Mouse (Mus musculus) neural tube, embryonic 15.5 days (tissue): ENCODE measurements around the gene Snd1. TPM values are rescaled to one million over a fixed set of nuclear protein-coding genes. Genes with fewer than 3 reads are reported as not detected.

Experiments
- ATAC-seq: fragments of 200-750 bp; cut with Nextera tagmentation; 2 replicates; pipeline ENCODE4 v1.8.0; 2017; ENCODE audit warnings: mild to moderate bottlenecking, moderate TSS enrichment, moderate library complexity; ENCODE audit not compliant: low FRiP score
- H3K27ac ChIP-seq: fragments of 300-500 bp; sonication (generic); replicated peaks from 2 replicates; pipeline ENCODE4 v1.5.1; 2015; ENCODE audit warnings: mild to moderate bottlenecking, inconsistent platforms
- H3K27me3 ChIP-seq: fragments of 300-500 bp; sonication (generic); replicated peaks from 2 replicates; pipeline ENCODE4 v1.6.1; 2015; ENCODE audit warnings: inconsistent platforms
- H3K36me3 ChIP-seq: fragments of 300-500 bp; sonication (generic); 2 replicates; pipeline ENCODE4 v1.6.1; 2015; ENCODE audit warnings: inconsistent platforms
- H3K4me1 ChIP-seq: fragments of 300-500 bp; sonication (generic); 2 replicates; pipeline ENCODE4 v1.6.1; 2015; ENCODE audit warnings: inconsistent platforms
- H3K4me2 ChIP-seq: fragments of 300-500 bp; sonication (generic); 2 replicates; pipeline ENCODE4 v1.6.1; 2015; ENCODE audit warnings: inconsistent platforms, mild to moderate bottlenecking, moderate library complexity
- H3K4me3 ChIP-seq: fragments of 300-500 bp; sonication (generic); replicated peaks from 2 replicates; pipeline ENCODE4 v1.5.1; 2015; ENCODE audit warnings: mild to moderate bottlenecking, inconsistent platforms
- H3K9ac ChIP-seq: fragments of 300-500 bp; sonication (generic); replicated peaks from 2 replicates; pipeline ENCODE4 v1.6.1; 2015; ENCODE audit warnings: mild to moderate bottlenecking, inconsistent platforms
- H3K9me3 ChIP-seq: fragments of 300-500 bp; sonication (generic); replicated peaks from 2 replicates; pipeline ENCODE4 v1.6.1; 2016; ENCODE audit warnings: inconsistent platforms
- WGBS: fragments of 180-500 bp; shearing (Covaris S2); methylation state at CpG from one replicate; pipeline ENCODE4 v1.1.7; 2015; ENCODE audit warnings: mixed read lengths; 5-methylcytosine and 5-hydroxymethylcytosine counted together
- polyA plus RNA-seq: library from polyadenylated mRNA; unstranded; fragments of >200 nt; fragmentation: Nextera tagmentation; extraction: Ambion mirVana; gene quantifications from 2 replicates; pipeline ENCODE4 v1.2.1, GENCODE M21; 2015

Snd1 gene
- polyA plus RNA-seq, 1 experiment from 2014 or later: 71.1 TPM

DNA sequence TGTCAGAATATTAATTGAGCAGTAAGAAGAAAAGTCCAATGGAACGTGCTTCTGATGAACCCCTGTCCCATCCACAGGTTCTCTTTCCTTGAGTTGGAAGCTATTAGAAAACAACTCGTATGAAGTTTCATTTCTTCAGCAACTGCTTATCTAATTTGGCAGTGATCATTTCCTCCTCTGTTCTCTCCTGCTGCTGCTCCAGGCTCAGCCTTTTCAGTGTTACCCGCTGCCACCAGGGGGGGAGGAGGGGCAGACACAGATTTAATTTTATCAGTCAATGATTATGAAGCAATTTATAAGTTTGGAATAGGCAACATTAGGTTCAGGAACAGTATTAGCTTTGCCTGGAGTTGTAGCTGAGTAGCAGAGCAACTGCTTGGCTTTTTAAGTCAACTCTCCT, 291.7 kb downstream of the Snd1 start:
- H3K4me3 ChIP-seq: no peak overlapping the region
- no peak overlapping the region for H3K9ac ChIP-seq
- no peaks in the 10 kb centered on the region for H3K9me3 ChIP-seq
- no peak overlapping the region for H3K4me2 ChIP-seq
- WGBS: 78% methylated on average over 3 of the region's 3 CpGs
- no peak for ATAC-seq
- peaks cover 27% of the 10 kb centered on the region for H3K4me1 ChIP-seq
- H3K36me3 ChIP-seq: no peaks in the 10 kb centered on the region
- H3K27ac ChIP-seq: no peak overlapping the region
- no peaks in the 10 kb centered on the region for H3K27me3 ChIP-seq

DNA sequence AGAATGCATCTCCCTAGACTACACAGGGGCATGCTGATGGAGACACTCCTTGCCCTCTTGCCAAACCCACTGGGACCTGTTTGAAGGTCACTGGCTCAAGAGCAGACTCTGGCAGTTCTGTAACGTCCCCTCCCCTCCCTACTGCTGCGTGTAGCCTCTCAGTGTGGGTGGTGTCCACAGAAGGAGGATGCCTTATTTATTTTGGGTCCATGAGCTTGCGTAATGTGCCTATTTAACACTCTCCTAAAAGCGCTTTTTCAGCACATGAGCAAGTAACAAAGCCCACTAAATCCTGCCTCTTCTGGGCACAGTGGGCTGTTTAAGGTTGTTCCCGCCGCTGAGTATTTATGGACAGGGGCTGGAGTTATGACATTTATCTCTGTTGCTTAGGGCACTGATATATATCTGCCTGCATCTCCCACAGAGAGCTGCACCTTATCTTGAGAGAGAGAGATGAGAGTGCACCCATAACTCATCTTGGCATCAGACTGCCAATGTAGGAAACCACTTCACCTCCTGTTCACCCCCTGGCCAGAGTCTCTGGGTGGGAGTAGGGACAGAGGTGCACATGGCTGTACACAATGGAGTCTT, 293.0 kb downstream of the Snd1 start:
- no peaks in the 10 kb centered on the region for H3K9me3 ChIP-seq
- peak; percentile 51 for ATAC-seq
- WGBS: 60% methylated on average over 6 of the region's 6 CpGs
- H3K4me2 ChIP-seq: no peak overlapping the region
- H3K27me3 ChIP-seq: no peaks in the 10 kb centered on the region
- H3K4me1 ChIP-seq: peaks cover 16% of the 10 kb centered on the region; the same call in 1 of the 2 replicates
- no peak overlapping the region; the same call in 1 of the 2 replicates for H3K27ac ChIP-seq
- H3K4me3 ChIP-seq: no peak overlapping the region
- H3K36me3 ChIP-seq: no peaks in the 10 kb centered on the region
- no peak overlapping the region for H3K9ac ChIP-seq

DNA sequence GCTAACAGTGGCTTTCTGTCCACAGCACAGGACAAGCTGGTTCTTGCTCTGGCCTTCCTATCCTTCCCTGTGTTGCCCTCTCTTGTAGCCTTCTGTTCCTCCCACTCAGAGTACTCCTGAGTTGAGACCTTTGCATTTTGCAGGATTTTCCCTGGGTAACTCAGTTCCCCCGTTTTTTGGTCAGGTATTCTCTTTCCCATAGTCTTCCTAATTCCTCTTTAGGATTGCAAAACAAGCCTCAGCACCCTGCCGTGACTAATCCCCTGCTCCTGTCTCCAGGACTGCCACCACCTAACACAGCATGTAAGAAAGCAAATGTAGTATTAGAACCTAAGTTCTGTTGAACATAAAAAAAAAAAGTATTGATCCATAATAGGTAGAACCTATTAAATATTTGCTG, 296.4 kb downstream of the Snd1 start:
- Histone ChIP-seq H3K9me3 (no peaks in the 10 kb centered on the region), H3K4me2 (no peak overlapping the region), H3K36me3 (no peaks in the 10 kb centered on the region), H3K27ac (0 out of 2 replicates have a peak overlapping the region, but pooled peaks have one; percentile 56), H3K27me3 (no peaks in the 10 kb centered on the region), H3K9ac (no peak overlapping the region), H3K4me1 (peaks cover 16% of the 10 kb centered on the region; the same call in 1 of the 2 replicates), H3K4me3 (no peak overlapping the region)
- WGBS: 45% methylated on average over 2 of the region's 2 CpGs
- no peak for ATAC-seq

DNA sequence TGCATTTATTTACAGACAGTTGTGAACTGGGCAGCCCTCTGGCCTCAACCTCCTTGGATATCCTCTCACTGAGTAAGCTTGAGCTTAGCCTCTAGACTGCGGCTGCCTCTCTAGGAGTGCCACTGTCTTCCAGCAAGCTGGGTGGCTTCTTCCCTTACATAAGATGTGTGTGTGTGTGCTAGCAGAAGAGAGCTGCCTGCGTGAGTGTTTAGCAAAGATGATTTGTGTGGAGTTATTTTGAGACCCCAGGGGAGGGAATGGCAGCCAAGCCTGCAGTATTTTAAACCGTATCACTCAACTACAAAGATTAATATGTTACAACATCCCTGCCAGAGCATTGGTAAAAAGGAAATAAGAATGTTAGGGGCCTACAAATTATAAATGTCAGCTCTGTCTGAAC, 306.8 kb downstream of the Snd1 start:
- Histone ChIP-seq H3K4me1 (peaks cover 6% of the 10 kb centered on the region; the same call in 1 of the 2 replicates), H3K4me3 (no peak overlapping the region), H3K4me2 (no peak overlapping the region), H3K27ac (0 out of 2 replicates have a peak overlapping the region, but pooled peaks have one; percentile 11), H3K9me3 (no peaks in the 10 kb centered on the region), H3K9ac (no peak overlapping the region), H3K36me3 (no peaks in the 10 kb centered on the region), H3K27me3 (no peaks in the 10 kb centered on the region)
- ATAC-seq: 0 out of 2 replicates have a peak, but pooled peaks have one; percentile 41
- WGBS: 47% methylated on average over 3 of the region's 3 CpGs

DNA sequence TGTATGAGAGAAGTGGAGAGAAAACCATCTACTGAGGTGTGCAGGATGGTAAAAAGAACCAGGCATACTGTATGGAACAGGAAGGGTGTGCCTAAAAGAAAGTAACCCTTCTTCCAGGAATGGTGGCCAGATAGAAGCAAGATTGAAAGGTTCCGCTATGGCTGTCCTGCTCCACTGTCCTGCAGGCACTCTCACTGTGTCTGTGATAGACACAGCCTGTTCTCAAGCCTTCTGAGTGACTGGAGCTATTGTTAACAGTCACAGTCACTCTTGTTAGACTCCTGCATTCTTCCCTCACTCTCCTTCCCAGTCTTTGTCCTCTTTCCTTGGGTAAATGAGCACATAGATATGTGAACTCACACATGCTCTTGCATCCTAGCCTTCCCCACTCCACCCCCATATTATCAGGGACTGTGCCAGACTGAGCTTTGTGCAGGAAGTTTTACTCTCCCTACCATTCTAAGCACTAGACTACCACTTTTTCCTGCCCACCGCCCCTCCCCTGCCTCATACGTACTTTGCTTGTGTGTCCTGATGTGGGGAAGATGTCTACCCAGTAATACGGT, 308.2 kb downstream of the Snd1 start:
- H3K27ac ChIP-seq: no peak overlapping the region
- no peaks in the 10 kb centered on the region for H3K27me3 ChIP-seq
- no peak overlapping the region for H3K4me2 ChIP-seq
- H3K9me3 ChIP-seq: no peaks in the 10 kb centered on the region
- peaks cover 6% of the 10 kb centered on the region; the same call in 1 of the 2 replicates for H3K4me1 ChIP-seq
- ATAC-seq: no peak
- H3K9ac ChIP-seq: no peak overlapping the region
- 61% methylated on average over 4 of the region's 4 CpGs for WGBS
- no peak overlapping the region for H3K4me3 ChIP-seq
- no peaks in the 10 kb centered on the region for H3K36me3 ChIP-seq

DNA sequence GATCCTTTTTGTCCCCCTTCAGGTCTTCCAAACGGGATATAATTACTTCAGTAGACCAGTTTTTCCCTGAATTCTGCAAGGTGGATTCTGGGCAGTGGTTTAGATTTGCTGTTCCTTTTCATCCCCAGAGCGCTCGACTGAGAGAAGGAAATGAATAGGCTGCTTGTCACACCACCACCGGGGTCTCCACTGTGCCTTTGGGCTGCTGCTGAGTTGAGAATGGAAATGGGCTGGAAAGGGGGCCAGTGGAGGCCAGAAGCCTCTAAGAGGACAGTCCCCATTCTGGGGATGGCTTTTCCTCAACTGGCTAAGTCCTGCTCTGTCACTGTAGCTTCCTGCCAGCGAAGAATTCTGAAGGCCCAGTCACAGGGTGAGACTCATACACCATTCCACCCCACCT, 309.0 kb downstream of the Snd1 start:
- H3K4me3 ChIP-seq: no peak overlapping the region
- WGBS: 36% methylated on average over 5 of the region's 5 CpGs
- ATAC-seq: no peak
- H3K4me2 ChIP-seq: no peak overlapping the region
- peaks cover 10% of the 10 kb centered on the region for H3K4me1 ChIP-seq
- H3K27me3 ChIP-seq: no peaks in the 10 kb centered on the region
- no peaks in the 10 kb centered on the region for H3K36me3 ChIP-seq
- no peaks in the 10 kb centered on the region for H3K9me3 ChIP-seq
- H3K27ac ChIP-seq: no peak overlapping the region
- H3K9ac ChIP-seq: no peak overlapping the region

DNA sequence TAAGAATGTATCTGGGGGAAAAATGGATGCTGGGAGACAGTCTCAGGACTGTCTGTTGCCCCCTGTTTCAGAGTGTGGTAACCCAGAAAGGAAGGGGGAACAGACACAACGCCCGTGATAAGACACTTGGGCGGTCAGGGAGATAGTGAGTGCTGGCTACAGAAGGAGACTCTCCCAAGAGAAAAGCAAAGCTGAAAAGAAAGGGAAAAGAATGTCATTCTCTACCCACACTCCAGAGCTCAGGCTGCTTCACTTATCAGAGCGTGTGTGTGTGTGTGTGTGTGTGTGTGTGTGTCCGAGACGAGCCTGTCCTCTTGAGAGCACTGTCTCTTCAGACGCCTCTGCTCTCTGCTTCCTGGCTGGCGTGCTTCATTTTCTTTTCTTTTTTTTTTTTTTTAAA, 310.8 kb downstream of the Snd1 start:
- no peak overlapping the region for H3K27ac ChIP-seq
- no peak for ATAC-seq

DNA sequence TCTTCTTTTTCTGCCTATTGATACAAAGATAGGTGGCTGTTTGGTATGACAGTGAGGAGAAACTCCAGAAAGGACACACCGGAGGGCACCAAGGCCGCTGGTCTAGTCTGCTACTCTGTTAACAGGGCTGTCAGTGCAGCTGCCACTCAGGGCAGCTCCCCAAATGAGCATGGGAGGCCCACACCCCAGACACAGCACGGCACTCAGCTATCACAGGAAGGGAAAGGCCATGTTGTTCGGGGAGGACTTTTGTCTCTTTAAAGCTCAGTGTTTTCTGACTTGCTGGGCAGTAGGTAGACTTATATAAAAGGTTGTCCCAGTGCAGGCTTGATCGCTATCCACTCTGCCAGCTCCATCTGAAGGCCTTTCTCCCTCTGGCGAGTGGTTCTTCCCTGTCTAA, 312.2 kb downstream of the Snd1 start:
- H3K9me3 ChIP-seq: no peaks in the 10 kb centered on the region
- H3K4me2 ChIP-seq: no peak overlapping the region
- H3K36me3 ChIP-seq: no peaks in the 10 kb centered on the region
- no peak overlapping the region for H3K9ac ChIP-seq
- no peaks in the 10 kb centered on the region for H3K27me3 ChIP-seq
- no peak for ATAC-seq
- 56% methylated on average over 6 of the region's 6 CpGs for WGBS
- H3K4me1 ChIP-seq: peaks cover 14% of the 10 kb centered on the region
- no peak overlapping the region for H3K4me3 ChIP-seq
- no peak overlapping the region for H3K27ac ChIP-seq

More for the DNA sequence above, 310.8 kb downstream of the Snd1 start:
- Histone ChIP-seq H3K36me3 (no peaks in the 10 kb centered on the region), H3K9ac (no peak overlapping the region), H3K4me3 (no peak overlapping the region), H3K4me1 (peaks cover 14% of the 10 kb centered on the region), H3K27me3 (no peaks in the 10 kb centered on the region), H3K9me3 (no peaks in the 10 kb centered on the region), H3K4me2 (no peak overlapping the region)
- WGBS: 86% methylated on average over 8 of the region's 8 CpGs

DNA sequence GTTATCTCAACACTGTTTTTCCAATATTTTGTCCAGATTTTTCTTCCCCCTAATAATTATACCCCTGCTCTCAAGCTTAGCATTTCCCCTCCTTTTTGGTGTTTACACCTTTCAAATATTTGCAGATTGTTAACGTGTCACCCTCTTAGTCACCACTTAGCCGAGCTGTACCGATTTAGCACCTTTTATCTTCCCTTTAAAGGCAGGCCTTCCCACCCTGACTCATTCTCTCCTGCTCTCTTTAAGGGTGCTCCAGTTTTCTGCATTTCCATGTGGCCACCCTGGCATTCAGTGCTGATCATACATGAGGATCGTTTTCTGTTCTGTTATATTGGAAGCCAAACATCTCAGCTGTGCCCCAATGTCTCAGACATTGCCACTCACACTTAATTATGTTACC, 314.7 kb downstream of the Snd1 start:
- no peaks in the 10 kb centered on the region for H3K27me3 ChIP-seq
- no peaks in the 10 kb centered on the region for H3K36me3 ChIP-seq
- H3K4me3 ChIP-seq: no peak overlapping the region
- no peak overlapping the region for H3K27ac ChIP-seq
- WGBS: 75% methylated on average over 4 of the region's 4 CpGs
- H3K4me2 ChIP-seq: no peak overlapping the region
- no peak overlapping the region for H3K9ac ChIP-seq
- no peaks in the 10 kb centered on the region for H3K9me3 ChIP-seq
- no peak for ATAC-seq
- peaks cover 9% of the 10 kb centered on the region; the same call in 1 of the 2 replicates for H3K4me1 ChIP-seq

DNA sequence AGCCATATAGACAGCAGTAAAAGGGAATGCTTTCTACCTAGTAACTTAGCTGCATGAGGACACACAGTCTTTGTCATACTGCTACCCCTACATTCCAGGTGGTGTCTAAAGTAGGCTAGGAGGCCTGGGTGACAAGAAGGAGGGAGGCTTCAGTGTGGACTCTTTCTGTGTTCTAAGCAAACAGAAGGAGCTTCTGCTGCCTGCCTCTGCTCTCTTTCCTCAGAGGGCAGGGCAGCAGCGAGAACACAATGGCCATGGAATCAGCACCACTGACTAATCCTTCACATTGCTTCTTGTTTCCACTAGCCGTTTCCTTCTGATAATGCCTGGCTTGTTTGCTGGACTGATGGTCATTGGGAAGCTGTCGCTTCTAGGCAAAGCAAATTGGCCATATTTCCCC, 316.2 kb downstream of the Snd1 start:
- no peak for ATAC-seq
- no peak overlapping the region for H3K4me2 ChIP-seq
- H3K9me3 ChIP-seq: no peaks in the 10 kb centered on the region
- H3K27ac ChIP-seq: no peak overlapping the region
- no peak overlapping the region for H3K9ac ChIP-seq
- peaks cover 20% of the 10 kb centered on the region for H3K4me1 ChIP-seq
- no peaks in the 10 kb centered on the region for H3K36me3 ChIP-seq
- H3K27me3 ChIP-seq: no peaks in the 10 kb centered on the region
- 44% methylated on average over 3 of the region's 3 CpGs for WGBS
- H3K4me3 ChIP-seq: no peak overlapping the region

DNA sequence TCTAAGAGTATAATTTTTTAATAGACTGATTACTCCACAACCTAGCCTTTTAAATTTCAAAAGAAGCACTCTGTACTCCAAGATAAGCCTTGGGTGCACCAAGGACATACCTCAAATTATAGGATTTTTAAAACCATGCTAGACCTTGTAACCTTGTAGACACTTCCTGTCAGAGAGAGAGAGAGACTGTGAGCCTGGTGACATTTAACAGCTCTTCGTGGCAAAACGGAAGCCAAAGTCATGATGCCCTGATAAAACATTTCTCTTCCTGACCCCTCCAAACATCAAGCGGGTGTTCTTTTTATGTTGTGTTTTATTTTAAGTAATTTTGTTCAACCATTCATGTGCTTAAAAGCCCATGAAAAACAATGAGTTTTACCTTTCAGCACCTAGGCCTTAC, 316.9 kb downstream of the Snd1 start:
- Histone ChIP-seq H3K27me3 (no peaks in the 10 kb centered on the region), H3K9ac (no peak overlapping the region), H3K27ac (no peak overlapping the region), H3K4me2 (no peak overlapping the region), H3K4me1 (peaks cover 25% of the 10 kb centered on the region), H3K36me3 (no peaks in the 10 kb centered on the region), H3K4me3 (no peak overlapping the region), H3K9me3 (no peaks in the 10 kb centered on the region)
- WGBS: 86% methylated on average over 3 of the region's 3 CpGs
- no peak for ATAC-seq

DNA sequence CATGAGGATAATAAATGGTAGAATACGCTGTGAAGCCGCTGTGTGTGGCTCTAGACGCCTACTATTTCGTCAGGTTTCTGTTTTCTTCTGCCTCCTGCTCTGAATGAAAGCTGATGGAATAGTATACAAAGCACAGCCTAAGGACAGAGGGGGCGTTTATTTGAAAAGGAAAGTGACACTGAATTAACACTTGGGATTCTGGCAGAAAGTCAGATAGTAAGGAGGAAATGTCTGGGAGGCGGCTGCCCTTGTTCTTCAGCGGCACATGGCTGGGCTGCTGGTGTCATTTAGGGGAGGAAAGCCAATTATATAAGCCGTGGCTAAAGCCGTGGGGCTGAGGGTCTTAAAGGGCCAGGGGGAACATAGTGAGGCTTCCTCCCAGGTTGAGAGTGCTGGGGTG, 320.4 kb downstream of the Snd1 start:
- peaks cover 17% of the 10 kb centered on the region for H3K4me1 ChIP-seq
- H3K36me3 ChIP-seq: no peaks in the 10 kb centered on the region
- H3K27me3 ChIP-seq: no peaks in the 10 kb centered on the region
- peak overlapping the region; percentile 51 for H3K27ac ChIP-seq
- H3K4me3 ChIP-seq: no peak overlapping the region
- ATAC-seq: peak; percentile 29
- 13% methylated on average over 9 of the region's 9 CpGs for WGBS
- H3K9ac ChIP-seq: no peak overlapping the region
- no peaks in the 10 kb centered on the region for H3K9me3 ChIP-seq
- 0 out of 2 replicates have a peak overlapping the region, but pooled peaks have one; percentile 6 for H3K4me2 ChIP-seq
